Mouse (Mus musculus) kidney, postnatal 0 days (tissue): ENCODE results near the gene Magi2. TPM values are rescaled to one million over a fixed set of nuclear protein-coding genes. Genes with fewer than 3 reads are reported as not detected.

Source experiments
- ATAC-seq: fragments of 200-750 bp; cut with Nextera tagmentation; replicated peaks from 2 replicates; pipeline ENCODE4 v1.8.0; 2017; ENCODE audit warnings: low read depth, moderate number of reproducible peaks, moderate TSS enrichment, moderate library complexity; ENCODE audit not compliant: low FRiP score
- DNase-seq: peaks from one replicate; pipeline ENCODE4 v3.0.0-alpha.2; 2016; ENCODE audit warnings: low spot score
- H3K27ac ChIP-seq: fragments of 300-500 bp; sonication (generic); 2 replicates; pipeline ENCODE4 v1.5.1; 2014; ENCODE audit warnings: mild to moderate bottlenecking
- H3K27me3 ChIP-seq: fragments of 300-500 bp; sonication (generic); 2 replicates; pipeline ENCODE4 v1.6.1; 2014; ENCODE audit warnings: low read length, mixed read lengths; ENCODE audit not compliant: insufficient read depth
- H3K36me3 ChIP-seq: fragments of 300-500 bp; sonication (generic); 2 replicates; pipeline ENCODE4 v1.6.1; 2014; ENCODE audit warnings: low read length, mixed read lengths; ENCODE audit not compliant: insufficient read depth
- H3K4me1 ChIP-seq: fragments of 300-500 bp; sonication (generic); replicated peaks from 2 replicates; pipeline ENCODE4 v1.6.1; 2014; ENCODE audit warnings: antibody characterized with exemption, low read length, mixed read lengths; ENCODE audit not compliant: insufficient read depth
- H3K4me2 ChIP-seq: fragments of 300-500 bp; sonication (generic); 2 replicates; pipeline ENCODE4 v1.6.1; 2014; ENCODE audit warnings: mild to moderate bottlenecking, low read length, moderate library complexity, mixed read lengths
- H3K4me3 ChIP-seq: fragments of 300-500 bp; sonication (generic); replicated peaks from 2 replicates; pipeline ENCODE4 v1.5.1; 2014; ENCODE audit warnings: low read depth, low read length
- H3K9ac ChIP-seq: fragments of 300-500 bp; sonication (generic); 2 replicates; pipeline ENCODE4 v1.6.1; 2014; ENCODE audit warnings: low read depth, low read length
- H3K9me3 ChIP-seq: fragments of 300-500 bp; sonication (generic); replicated peaks from 2 replicates; pipeline ENCODE4 v1.6.1; 2016; ENCODE audit warnings: low read length, inconsistent platforms, mixed read lengths
- CTCF ChIP-seq: IDR thresholded peaks from 2 replicates; pipeline ENCODE4 v1.5.1; 2016; ENCODE audit warnings: antibody characterized with exemption, low read depth, mild to moderate bottlenecking, moderate library complexity
- WGBS: fragments of 180-500 bp; shearing (Covaris S2); extraction: QIAGEN DNeasy Blood & Tissue Kit; methylation state at CpG from one replicate; pipeline ENCODE4 v1.1.7; 2014; 5-methylcytosine and 5-hydroxymethylcytosine counted together
- polyA plus RNA-seq: library from polyadenylated mRNA; unstranded; fragments of >200 nt; fragmentation: Nextera tagmentation; extraction: Ambion mirVana; gene quantifications from 2 replicates; pipeline ENCODE4 v1.2.1, GENCODE M21; 2015

Magi2 gene
- polyA plus RNA-seq, 1 experiment from 2014 or later: 14.5 TPM

- no peaks in the 10 kb centered on the region for H3K4me1 ChIP-seq
- H3K27me3 ChIP-seq: no peaks in the 10 kb centered on the region
- H3K9ac ChIP-seq: no peak overlapping the region
- H3K36me3 ChIP-seq: no peaks in the 10 kb centered on the region
- no peaks in the 10 kb centered on the region for H3K9me3 ChIP-seq
- ATAC-seq (no peak), DNase-seq (no peak)
- H3K27ac ChIP-seq: no peak overlapping the region
- no peak for TF ChIP-seq CTCF
- H3K4me3 ChIP-seq: no peak overlapping the region
- H3K4me2 ChIP-seq: no peak overlapping the region
- 84% methylated on average over 4 of the region's 4 CpGs for WGBS
These were observed 1388.1 kb downstream of the Magi2 start for GRCm38 (mm10) chr5:20614891-20615290.

- no peak overlapping the region for H3K4me2 ChIP-seq
- 74% methylated on average over 7 of the region's 7 CpGs for WGBS
These were observed 1394.0 kb downstream of the Magi2 start for GRCm38 (mm10) chr5:20620596-20621511.

GRCm38 (mm10) chr5:20622417-20622816 is 1395.6 kb downstream of the Magi2 start:
- H3K4me2 ChIP-seq: no peak overlapping the region
- H3K9ac ChIP-seq: no peak overlapping the region
- TF ChIP-seq CTCF: no peak
- no peak overlapping the region for H3K27ac ChIP-seq
- H3K4me3 ChIP-seq: no peak overlapping the region
- no peaks in the 10 kb centered on the region for H3K36me3 ChIP-seq
- DNase-seq: no peak
- WGBS: 87% methylated on average over 3 of the region's 3 CpGs
- H3K4me1 ChIP-seq: no peaks in the 10 kb centered on the region
- H3K27me3 ChIP-seq: no peaks in the 10 kb centered on the region
- no peaks in the 10 kb centered on the region for H3K9me3 ChIP-seq
- no peak for ATAC-seq

More at GRCm38 (mm10) chr5:20620596-20621511, 1394.0 kb downstream of the Magi2 start:
- no peak overlapping the region for H3K4me3 ChIP-seq
- no peaks in the 10 kb centered on the region for H3K27me3 ChIP-seq
- no peak overlapping the region for H3K27ac ChIP-seq
- no peak overlapping the region for H3K9ac ChIP-seq
- H3K9me3 ChIP-seq: no peaks in the 10 kb centered on the region
- no peak for DNase-seq
- TF ChIP-seq CTCF: no peak
- ATAC-seq: no peak
- H3K36me3 ChIP-seq: no peaks in the 10 kb centered on the region
- no peaks in the 10 kb centered on the region for H3K4me1 ChIP-seq

- 71% methylated on average over 10 of the region's 10 CpGs for WGBS
- H3K4me3 ChIP-seq: no peak overlapping the region
- H3K9ac ChIP-seq: no peak overlapping the region
- DNase-seq: no peak
- H3K27ac ChIP-seq: no peak overlapping the region
- no peak overlapping the region for H3K4me2 ChIP-seq
- H3K4me1 ChIP-seq: no peaks in the 10 kb centered on the region
- no peaks in the 10 kb centered on the region for H3K27me3 ChIP-seq
- ATAC-seq: no peak
- H3K36me3 ChIP-seq: no peaks in the 10 kb centered on the region
- no peak for TF ChIP-seq CTCF
- no peaks in the 10 kb centered on the region for H3K9me3 ChIP-seq
These were observed 1396.2 kb downstream of the Magi2 start for GRCm38 (mm10) chr5:20622837-20623573.

GRCm38 (mm10) chr5:20625117-20625516 is 1398.3 kb downstream of the Magi2 start:
- Histone ChIP-seq H3K36me3 (no peaks in the 10 kb centered on the region), H3K27ac (no peak overlapping the region), H3K4me3 (no peak overlapping the region), H3K9ac (no peak overlapping the region), H3K4me1 (no peaks in the 10 kb centered on the region), H3K4me2 (no peak overlapping the region), H3K9me3 (no peaks in the 10 kb centered on the region), H3K27me3 (no peaks in the 10 kb centered on the region)
- ATAC-seq: no peak
- TF ChIP-seq CTCF: no peak
- DNase-seq: no peak
- WGBS: 43% methylated on average over 2 of the region's 2 CpGs

- H3K9ac ChIP-seq: no peak overlapping the region
- WGBS: 66% methylated on average over 4 of the region's 4 CpGs
- H3K4me2 ChIP-seq: no peak overlapping the region
- H3K9me3 ChIP-seq: no peaks in the 10 kb centered on the region
- no peak for DNase-seq
- no peak overlapping the region for H3K4me3 ChIP-seq
- no peak overlapping the region for H3K27ac ChIP-seq
- no peaks in the 10 kb centered on the region for H3K36me3 ChIP-seq
- no peaks in the 10 kb centered on the region for H3K27me3 ChIP-seq
- H3K4me1 ChIP-seq: no peaks in the 10 kb centered on the region
- no peak for TF ChIP-seq CTCF
- no peak for ATAC-seq
These were observed 1402.2 kb downstream of the Magi2 start for GRCm38 (mm10) chr5:20628954-20629601.
